Comparison of ENCODE assay signal across 9 mouse cellular contexts in genomic region chr15:98002113-98002990, GRCm38 (mm10). TPM values are rescaled to one million over a fixed set of nuclear protein-coding genes. Genes with fewer than 3 reads are reported as not detected.
DNase-seq lines count a peak whose midpoint lies in the region; ATAC-seq lines count a peak whose summit lies in the region.
"Had no signal": no experiment of that assay in that cellular context is flagged by ENCODE, and none has a peak within 500 bp of the region (broad histone marks: within the 10 kb centered on the region; RNA-seq: fewer than 3 reads in every experiment).

No protein-coding gene starts in this region.

- peaks cover 14% of the 10 kb centered on the region for H3K4me1 ChIP-seq in liver, embryonic 11.5 days (replicated peaks; ENCODE audit: control insufficient read depth, insufficient read depth, low read length)
- H3K4me1 ChIP-seq in neural tube, embryonic 11.5 days (ENCODE audit: control insufficient read depth, insufficient read depth, low read length), result peaks cover 30% of the 10 kb centered on the region

- no peaks in the 10 kb centered on the region for H3K36me3 ChIP-seq in liver, embryonic 11.5 days (ENCODE audit: control insufficient read depth, insufficient read depth, low read length)
- peaks cover 3% of the 10 kb centered on the region for H3K36me3 ChIP-seq in neural tube, embryonic 11.5 days (ENCODE audit: control insufficient read depth, insufficient read depth, low read length)

- no peaks in the 10 kb centered on the region for H3K9me3 ChIP-seq in liver, embryonic 11.5 days (ENCODE audit: control insufficient read depth, low read length)
- no peaks in the 10 kb centered on the region for H3K9me3 ChIP-seq in neural tube, embryonic 11.5 days (ENCODE audit: control insufficient read depth, low read length)

- H3K27me3 ChIP-seq in liver, embryonic 11.5 days (replicated peaks; ENCODE audit: control insufficient read depth, insufficient read depth, low read length), result peaks cover 98% of the 10 kb centered on the region
- H3K27me3 ChIP-seq in neural tube, embryonic 11.5 days (ENCODE audit: control insufficient read depth, insufficient read depth, low read length), result 0 out of 2 replicates have a peak, but pooled peaks cover 4% of the 10 kb centered on the region

- H3K4me3 ChIP-seq in liver, embryonic 11.5 days (ENCODE audit: low read depth, low read length), result peak overlapping the region; percentile 29
- H3K4me3 ChIP-seq in neural tube, embryonic 11.5 days (ENCODE audit: low read depth, low read length), result peak overlapping the region; percentile 71

- H3K4me2 ChIP-seq in liver, embryonic 11.5 days, result peak overlapping the region; percentile 52
- peak overlapping the region; percentile 82 for H3K4me2 ChIP-seq in neural tube, embryonic 11.5 days (ENCODE audit: low read depth)

- no peak overlapping the region for H3K9ac ChIP-seq in liver, embryonic 11.5 days (ENCODE audit: low read depth, low read length)
- H3K9ac ChIP-seq in neural tube, embryonic 11.5 days (ENCODE audit: low read length), result peak overlapping the region; percentile 92

- H3K27ac ChIP-seq in liver, embryonic 11.5 days (ENCODE audit: low read depth, low read length), result no peak overlapping the region
- H3K27ac ChIP-seq in neural tube, embryonic 11.5 days (ENCODE audit: low read depth, low read length), result peak overlapping the region; percentile 93

- DNase-seq in liver, embryonic 11.5 days (ENCODE audit: low spot score), result no peak
- no peak for DNase-seq in liver
- peak; percentile 73 for DNase-seq in fibroblast of lung, adult 2 months (ENCODE audit: low read depth)
- DNase-seq in layer of hippocampus, adult 9-10 months (ENCODE audit: low spot score), result peak; percentile 32
- peak; percentile 74 for DNase-seq in neural tube, embryonic 11.5 days (ENCODE audit: low spot score)
- no peak for DNase-seq in gastrocnemius, adult 18-20 months (ENCODE audit: low spot score)
- no peak for DNase-seq in frontal cortex, postnatal 14 days (ENCODE audit: low spot score in 2 of 2)
- no peak for DNase-seq in frontal cortex, postnatal 25 days (ENCODE audit: low spot score in 2 of 2)

- no peak for ATAC-seq in liver, embryonic 11.5 days (replicated peaks; ENCODE audit: low FRiP score)
- peak; percentile 36 for ATAC-seq in neural tube, embryonic 11.5 days (ENCODE audit: insufficient read depth, low FRiP score, low TSS enrichment)

- 1% methylated on average over 42 of the region's 42 CpGs for WGBS in liver, embryonic 11.5 days
- WGBS in neural tube, embryonic 11.5 days, result under 1% methylated on average over 42 of the region's 42 CpGs

RNA-seq across cellular contexts. Expression of gene Col2a1, which starts 2.1 kb away (rescaled TPM):
- polyA plus RNA-seq in liver, embryonic 11.5 days (2014; fragmentation: Nextera tagmentation; extraction: Ambion mirVana), result 6.5 and 7.0 TPM in 2 replicates
- polyA plus RNA-seq in neural tube, embryonic 11.5 days (2014; fragmentation: Nextera tagmentation; extraction: Ambion mirVana), result 208 and 219 TPM in 2 replicates
- total RNA-seq in gastrocnemius, adult 18-20 months (2021), result under 1 TPM; 0.19 to 0.37 TPM
- polyA plus RNA-seq: large intestine, adult 2 months had no signal

RNA-seq across cellular contexts. Expression of gene Tmem106c, which starts 38.4 kb away (rescaled TPM):
- 25.7 and 28.0 TPM in 2 replicates for polyA plus RNA-seq in liver, embryonic 11.5 days (2014; fragmentation: Nextera tagmentation; extraction: Ambion mirVana)
- polyA plus RNA-seq in neural tube, embryonic 11.5 days (2014; fragmentation: Nextera tagmentation; extraction: Ambion mirVana), result 50.2 and 55.9 TPM in 2 replicates
- total RNA-seq in gastrocnemius, adult 18-20 months (2021), result 1 to 10 TPM; 5.8 to 7.4 TPM

Comparison
In these comparisons a context has a peak if more than half of its experiments do, and no peak if none do; other contexts are left out.
1. DNase-seq: peak in fibroblast of lung, adult 2 months (single experiment), layer of hippocampus, adult 9-10 months (single experiment) and neural tube, embryonic 11.5 days (single experiment); none in liver, embryonic 11.5 days (single experiment), liver (single experiment), gastrocnemius, adult 18-20 months (single experiment), frontal cortex, postnatal 14 days (0 of 2) and frontal cortex, postnatal 25 days (0 of 2).
2. RNA of gene Col2a1, which starts 2.1 kb away (polyA plus RNA-seq): 208 to 219 TPM in neural tube, embryonic 11.5 days; 6.5 to 7.0 TPM in liver, embryonic 11.5 days; every median in the first group is over 10 times any median in the second.